18 mouse cellular contexts compared by ENCODE assay signal in genomic region chr7:67989376-67989775, GRCm38 (mm10).
"Had no signal": no experiment of that assay in that cellular context is flagged by ENCODE, and none has a peak within 500 bp of the region (broad histone marks: within the 10 kb centered on the region; RNA-seq: fewer than 3 reads in every experiment).

No protein-coding gene starts in this region.

- ATAC-seq: midbrain, embryonic 13.5 days; midbrain, embryonic 16.5 days had no signal

- H3K27me3 ChIP-seq: liver, embryonic 13.5 days; midbrain, embryonic 13.5 days; neural tube, embryonic 13.5 days had no signal

- DNase-seq: kidney, adult 2 months; kidney, postnatal 25 days; layer of hippocampus, postnatal 36 days; liver, embryonic 13.5 days; lung, adult 2 months; lung, postnatal 14 days; lung, postnatal 4 days; right cerebral cortex, adult 18-20 months; right cerebral cortex, postnatal 14 days; right cerebral cortex, postnatal 4 days; thymus, postnatal 25 days had no signal

- H3K36me3 ChIP-seq: liver, embryonic 13.5 days; midbrain, embryonic 13.5 days; neural tube, embryonic 13.5 days had no signal

- H3K4me3 ChIP-seq: layer of hippocampus, adult 2 months; left cerebral cortex, adult 2 months; liver, embryonic 13.5 days; midbrain, embryonic 10.5 days; midbrain, embryonic 13.5 days; myocyte; neural tube, embryonic 13.5 days had no signal

- H3K9me3 ChIP-seq: liver, embryonic 13.5 days; midbrain, embryonic 10.5 days; midbrain, embryonic 13.5 days; neural tube, embryonic 13.5 days had no signal
